Mouse (Mus musculus) adrenal gland, postnatal 10 days (tissue): ENCODE measurements at regions not wholly inside any gene's neighbourhood (a gene's known extent, or its start where the extent isn't known, plus 50 kb on each side); places are given as distances from the start of the nearest gene placed in this dataset.
A peak's percentile ranks its signal among the peaks of the same experiment; 100 is the strongest.

Experiments
- DNase-seq: peaks from one replicate; pipeline ENCODE4 v3.0.0; 2021; ENCODE audit warnings: mixed read lengths

GRCm38 (mm10) chr1:186230476-186230875 is 113.4 kb upstream of the Lyplal1 start:
- no peak for DNase-seq

DNA sequence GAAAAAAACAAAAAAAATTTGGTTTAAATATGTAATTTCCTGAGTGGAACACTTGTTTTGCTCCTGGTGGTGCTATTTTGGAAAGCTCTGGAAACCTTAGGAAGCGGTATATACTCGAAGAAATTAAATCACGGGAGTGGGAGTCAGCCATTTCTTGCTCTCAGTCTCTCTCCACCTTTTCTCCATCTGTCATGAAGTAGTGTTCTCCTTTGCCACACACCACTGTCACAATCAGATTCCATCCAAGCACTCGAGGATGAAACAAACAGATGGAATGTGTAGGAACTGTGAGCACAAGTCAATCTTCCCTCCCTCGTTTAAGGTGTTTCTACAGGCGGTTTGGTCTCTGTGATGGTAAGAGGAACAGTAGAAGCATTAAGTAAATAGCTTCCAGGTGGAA is 112.7 kb upstream of the Lyplal1 start:
- no peak for DNase-seq

- no peak for DNase-seq
These were observed 111.3 kb upstream of the Lyplal1 start for GRCm38 (mm10) chr1:186228396-186228795.

DNA sequence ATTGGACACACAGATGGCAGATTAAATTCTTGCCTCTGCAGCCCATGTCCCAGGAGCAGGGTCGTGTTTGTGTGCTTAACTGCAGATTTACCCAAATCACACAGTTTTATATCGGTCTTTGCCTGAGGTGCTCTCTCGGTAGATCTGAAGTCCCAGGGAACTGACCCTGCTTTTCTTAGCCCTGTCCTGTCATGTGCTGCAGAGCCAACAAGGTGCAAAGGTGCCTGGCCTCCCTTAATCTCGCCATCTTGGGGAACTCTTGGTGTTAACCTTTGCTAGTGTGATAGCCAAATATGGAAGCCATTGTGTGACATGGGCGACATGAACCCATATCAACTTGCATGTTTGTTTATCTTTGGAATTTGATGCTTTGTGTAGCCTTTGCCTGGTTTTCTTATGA is 107.1 kb upstream of the Lyplal1 start:
- no peak for DNase-seq

- DNase-seq: no peak
These were observed 106.3 kb upstream of the Lyplal1 start for GRCm38 (mm10) chr1:186223417-186223816.

DNA sequence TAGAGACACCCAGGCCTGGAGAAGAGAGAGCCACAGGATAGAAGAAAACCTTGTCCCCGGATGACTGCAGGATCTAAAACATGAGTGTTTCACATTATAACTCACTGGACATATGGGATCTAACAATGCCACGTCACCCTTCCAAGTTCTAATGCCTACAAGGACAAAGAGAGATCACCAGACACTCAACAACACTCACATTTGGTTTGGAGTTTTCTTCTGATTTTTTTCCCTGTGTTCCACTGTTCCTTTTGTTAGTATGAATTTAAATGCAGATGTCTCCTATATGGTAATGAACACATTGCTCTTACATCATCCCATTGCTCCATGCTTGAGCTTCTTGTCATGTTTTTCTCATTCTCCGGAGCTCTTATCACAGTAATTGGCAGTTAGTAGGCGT is 101.9 kb upstream of the Lyplal1 start:
- no peak for DNase-seq

- DNase-seq: no peak
These were observed 100.1 kb upstream of the Lyplal1 start for GRCm38 (mm10) chr1:186217198-186217597.

DNA sequence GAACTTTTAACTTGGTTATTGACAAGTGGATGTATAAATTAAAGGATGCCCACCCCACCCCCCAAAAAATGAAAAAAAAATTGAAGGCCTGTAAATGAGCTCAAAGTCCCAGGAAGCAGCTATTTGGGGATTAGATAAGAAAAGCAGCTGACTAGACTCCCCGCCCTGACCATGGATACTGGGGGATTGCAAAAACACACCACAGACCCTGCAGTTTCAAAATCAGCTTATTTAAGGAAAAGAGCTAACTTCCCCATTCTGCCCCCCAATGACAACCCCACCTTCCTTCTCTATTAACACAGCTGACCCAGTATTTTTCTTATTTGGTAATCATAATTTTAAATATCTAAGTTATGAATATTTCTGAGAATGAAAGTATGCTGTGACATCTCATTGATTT is 87.0 kb upstream of the Lyplal1 start:
- no peak for DNase-seq

- DNase-seq: no peak
These were observed 85.4 kb upstream of the Lyplal1 start for GRCm38 (mm10) chr1:186202536-186202935.

DNA sequence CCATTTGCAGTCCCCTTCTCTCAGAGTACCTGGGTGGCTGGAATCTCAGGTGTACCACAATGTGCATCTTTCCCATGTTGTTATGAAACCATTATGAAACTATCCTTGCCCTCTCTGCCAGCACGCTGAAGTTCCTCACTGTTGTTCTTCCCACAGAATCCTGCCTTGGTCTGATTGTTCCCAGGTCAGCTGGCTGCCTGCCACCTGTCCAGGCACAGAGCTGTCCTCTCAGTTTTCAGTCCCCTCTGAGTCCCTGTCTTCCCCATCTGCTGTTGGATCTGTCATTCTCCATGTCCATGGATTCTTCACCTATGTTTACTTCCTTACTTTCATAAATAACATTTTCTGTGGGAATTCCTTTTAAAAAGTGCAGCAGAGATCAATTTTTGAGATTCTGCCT is 81.3 kb upstream of the Lyplal1 start:
- no peak for DNase-seq

- DNase-seq: no peak
These were observed 79.9 kb upstream of the Lyplal1 start for GRCm38 (mm10) chr1:186197057-186197456.

GRCm38 (mm10) chr1:186189390-186189789 is 72.3 kb upstream of the Lyplal1 start:
- peak; percentile 11 for DNase-seq

- DNase-seq: no peak
These were observed 70.3 kb upstream of the Lyplal1 start for GRCm38 (mm10) chr1:186187372-186187771.

- no peak for DNase-seq
These were observed 66.1 kb upstream of the Lyplal1 start for GRCm38 (mm10) chr1:186183204-186183651.

DNA sequence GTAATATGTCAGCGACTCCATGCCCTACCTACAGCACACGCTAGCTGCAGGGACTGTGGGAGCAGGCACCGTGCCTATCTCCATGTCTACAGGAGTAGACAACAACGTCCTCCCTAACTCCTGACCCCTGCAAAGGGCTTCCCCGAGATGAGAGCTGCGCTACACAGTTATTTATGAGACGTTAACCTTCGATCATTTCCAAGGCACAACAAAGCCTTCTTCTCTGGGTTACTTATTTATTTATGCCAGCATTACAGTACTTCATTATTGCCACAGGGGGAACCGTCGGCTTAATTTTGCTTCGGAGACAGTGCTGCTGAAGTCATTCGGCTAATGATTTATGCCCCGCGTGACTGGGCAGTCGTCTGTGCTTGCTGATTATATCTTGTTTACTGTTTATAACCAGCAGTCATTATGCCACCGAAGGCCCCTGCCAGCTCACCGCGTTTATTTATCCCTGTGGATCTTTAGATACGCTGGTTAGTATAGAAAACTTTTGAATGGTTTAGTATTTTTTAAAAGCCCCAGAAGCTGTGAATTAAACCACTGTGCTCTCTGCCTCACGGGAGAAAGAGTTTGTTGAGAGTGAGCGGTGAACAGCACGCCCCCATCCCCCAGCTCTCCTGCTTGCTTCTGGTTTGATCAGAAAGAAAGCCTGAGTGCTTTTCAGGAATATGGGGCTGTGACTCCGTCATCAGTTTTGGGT is 65.5 kb upstream of the Lyplal1 start:
- peak; percentile 70 for DNase-seq

DNA sequence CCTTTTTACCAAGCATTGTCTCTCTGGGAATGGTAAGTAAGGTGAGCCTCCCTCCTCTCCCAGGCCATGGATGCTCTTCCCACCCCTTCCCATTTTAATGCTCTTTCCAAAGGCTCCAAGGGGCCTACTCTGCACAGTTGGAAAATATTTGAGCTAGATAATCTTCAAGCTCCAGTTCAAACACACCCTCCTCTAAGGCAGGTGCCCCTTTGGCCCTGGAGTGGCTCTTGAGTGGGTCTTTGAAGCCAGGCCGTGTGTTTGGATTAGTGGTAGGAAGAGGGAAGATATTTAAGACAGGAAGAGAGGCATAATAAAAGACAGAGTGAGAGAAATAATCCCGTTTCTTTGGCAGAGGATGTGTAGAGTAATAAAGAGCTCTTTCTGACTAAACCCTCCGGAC is 59.9 kb upstream of the Lyplal1 start:
- DNase-seq: no peak

DNA sequence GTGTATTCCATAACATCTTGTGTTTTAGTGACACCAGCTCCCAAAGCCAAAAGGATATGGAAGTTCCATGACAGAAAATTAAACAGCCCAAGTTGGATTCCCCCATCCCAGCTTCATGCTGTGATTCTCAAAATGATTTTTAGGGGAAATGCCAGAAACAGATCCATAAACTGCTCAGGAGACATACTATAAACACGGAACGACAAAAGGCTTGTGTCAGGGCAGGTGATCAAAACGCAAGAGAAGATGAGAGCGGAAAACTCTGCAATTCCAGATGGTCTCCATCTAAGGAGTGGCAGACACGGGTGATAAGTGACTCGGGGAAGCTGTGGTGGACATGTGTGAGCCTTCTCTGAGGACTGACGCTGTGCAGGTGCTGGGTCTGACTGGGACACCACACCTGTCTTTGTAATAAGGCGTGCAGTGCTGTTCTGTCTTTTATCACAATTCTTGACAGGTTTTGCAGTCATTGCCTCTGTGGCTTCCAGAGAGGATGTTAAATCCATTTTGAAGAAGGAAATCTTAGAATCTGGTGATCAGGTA is 56.4 kb upstream of the Lyplal1 start:
- DNase-seq: no peak

- DNase-seq: no peak
These were observed 54.6 kb upstream of the Lyplal1 start for GRCm38 (mm10) chr1:186171691-186172090.
